Mouse (Mus musculus) adrenal gland, adult 10 weeks (tissue): ENCODE measurements around the gene Tent4a. TPM values are rescaled to one million over a fixed set of nuclear protein-coding genes. Genes with fewer than 3 reads are reported as not detected.

Experiments used
- polyA plus RNA-seq: library from polyadenylated mRNA; stranded (reverse); fragments of 350-450 nt; fragmentation: Illumina TruSeq; extraction: RNeasy Lipid Tissue Mini Kit (QIAGEN cat#74804); gene quantifications from one replicate; pipeline ENCODE4 v1.2.3, GENCODE M21; 2014; ENCODE audit warnings: low read depth, low replicate concordance

The Tent4a gene
- polyA plus RNA-seq: 10.0 TPM

DNA sequence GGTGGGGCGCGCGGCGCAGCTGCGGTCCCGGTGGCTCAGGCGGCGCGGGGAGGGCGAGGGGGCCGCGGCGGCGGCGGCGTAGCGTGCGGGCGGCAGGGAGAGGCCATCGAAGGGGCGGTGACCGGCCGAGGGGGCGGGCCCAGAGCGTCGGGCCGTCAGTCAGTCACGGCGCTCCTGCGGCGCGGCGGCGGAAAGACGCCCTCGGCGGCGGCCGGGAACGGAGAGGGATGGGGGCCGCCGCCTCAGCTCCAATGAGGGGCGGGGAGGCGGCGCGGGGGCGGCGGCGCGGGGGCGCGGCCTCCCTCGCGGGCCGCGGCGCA, at the start of gene Tent4a:
Gene Tent4a (minus strand): TSS at position 284 of the 320 bp plus-strand sequence.

GRCm38 (mm10) chr13:69533405-69534333, 748 bp downstream of the Tent4a start, which contains the start of gene Nsun2:
Nsun2 (plus strand) TSS chr13:69533746.

Other genes starting within 250 kb of the Tent4a start
- 69.5 TPM for gene Nsun2, start 871 bp downstream of the Tent4a start, polyA plus RNA-seq
- gene Srd5a1, start 76.8 kb upstream of the Tent4a start, polyA plus RNA-seq: 24.6 TPM
- gene Ube2ql1, start 205.3 kb upstream of the Tent4a start, polyA plus RNA-seq: 0.70 TPM